Mouse (Mus musculus): ENCODE results near the gene Ddb1. TPM values are rescaled to one million over a fixed set of nuclear protein-coding genes. Genes with fewer than 3 reads are reported as not detected.

Ddb1 gene
- polyA plus RNA-seq, 1 experiment from 2014 or later: 463 TPM

- H3K9me3 ChIP-seq (replicated peaks): no peaks in the 10 kb centered on the region
- H3K27me3 ChIP-seq (ENCODE audit: low read depth, poor library complexity, severe bottlenecking): no peaks in the 10 kb centered on the region
- WGBS: 90% methylated on average over 2 of the region's 2 CpGs
- no peak for DNase-seq (ENCODE audit: low spot score)
- H3K36me3 ChIP-seq: no peaks in the 10 kb centered on the region
- no peak overlapping the region for H3K4me3 ChIP-seq
- no peak overlapping the region for H3K27ac ChIP-seq (replicated peaks)
- H3K4me1 ChIP-seq: no peaks in the 10 kb centered on the region
Measured at GRCm38 (mm10) chr19:10645616-10646015, 40.5 kb downstream of the Ddb1 start.

GRCm38 (mm10) chr19:10648156-10648555 lies 43.0 kb downstream of the Ddb1 start:
- Histone ChIP-seq H3K4me1 (no peaks in the 10 kb centered on the region), H3K27me3 (ENCODE audit: low read depth, poor library complexity, severe bottlenecking) (no peaks in the 10 kb centered on the region), H3K4me3 (no peak overlapping the region), H3K9me3 (replicated peaks) (no peaks in the 10 kb centered on the region), H3K27ac (replicated peaks) (no peak overlapping the region), H3K36me3 (no peaks in the 10 kb centered on the region)
- DNase-seq (ENCODE audit: low spot score): no peak
- WGBS: 78% methylated on average over 8 of the region's 8 CpGs

GRCm38 (mm10) chr19:10656058-10656457 lies 50.9 kb downstream of the Ddb1 start:
- H3K36me3 ChIP-seq: no peaks in the 10 kb centered on the region
- no peak for DNase-seq (ENCODE audit: low spot score)
- 68% methylated on average over 3 of the region's 3 CpGs for WGBS
- no peak overlapping the region for H3K27ac ChIP-seq (replicated peaks)
- H3K9me3 ChIP-seq (replicated peaks): no peaks in the 10 kb centered on the region
- H3K27me3 ChIP-seq (ENCODE audit: low read depth, poor library complexity, severe bottlenecking): no peaks in the 10 kb centered on the region
- peaks cover 3% of the 10 kb centered on the region; the same call in 1 of the 2 replicates for H3K4me1 ChIP-seq
- H3K4me3 ChIP-seq: no peak overlapping the region

GRCm38 (mm10) chr19:10657742-10658141 lies 52.6 kb downstream of the Ddb1 start:
- Histone ChIP-seq H3K9me3 (replicated peaks) (no peaks in the 10 kb centered on the region), H3K4me1 (peaks cover 3% of the 10 kb centered on the region; the same call in 1 of the 2 replicates), H3K4me3 (no peak overlapping the region), H3K27me3 (ENCODE audit: low read depth, poor library complexity, severe bottlenecking) (no peaks in the 10 kb centered on the region), H3K36me3 (no peaks in the 10 kb centered on the region), H3K27ac (replicated peaks) (no peak overlapping the region)
- DNase-seq (ENCODE audit: low spot score): no peak
- 82% methylated on average over 5 of the region's 5 CpGs for WGBS

GRCm38 (mm10) chr19:10658406-10658805 lies 53.3 kb downstream of the Ddb1 start:
- Histone ChIP-seq H3K27ac (replicated peaks) (no peak overlapping the region), H3K4me1 (peaks cover 3% of the 10 kb centered on the region; the same call in 1 of the 2 replicates), H3K4me3 (no peak overlapping the region), H3K9me3 (replicated peaks) (no peaks in the 10 kb centered on the region), H3K27me3 (ENCODE audit: low read depth, poor library complexity, severe bottlenecking) (no peaks in the 10 kb centered on the region), H3K36me3 (no peaks in the 10 kb centered on the region)
- DNase-seq (ENCODE audit: low spot score): no peak
- 83% methylated on average over 2 of the region's 2 CpGs for WGBS

GRCm38 (mm10) chr19:10661373-10661772 lies 56.2 kb downstream of the Ddb1 start:
- Histone ChIP-seq H3K4me1 (peaks cover 3% of the 10 kb centered on the region; the same call in 1 of the 2 replicates), H3K27me3 (ENCODE audit: low read depth, poor library complexity, severe bottlenecking) (no peaks in the 10 kb centered on the region), H3K36me3 (no peaks in the 10 kb centered on the region), H3K4me3 (no peak overlapping the region), H3K27ac (replicated peaks) (no peak overlapping the region), H3K9me3 (replicated peaks) (no peaks in the 10 kb centered on the region)
- DNase-seq (ENCODE audit: low spot score): no peak
- WGBS: 80% methylated on average over 5 of the region's 5 CpGs

GRCm38 (mm10) chr19:10661919-10662318 lies 56.8 kb downstream of the Ddb1 start:
- WGBS: 85% methylated on average over 2 of the region's 2 CpGs
- H3K4me3 ChIP-seq: no peak overlapping the region
- no peak overlapping the region for H3K27ac ChIP-seq (replicated peaks)

GRCm38 (mm10) chr19:10662665-10663064 lies 57.5 kb downstream of the Ddb1 start:
- WGBS: 85% methylated on average over 3 of the region's 3 CpGs
- Histone ChIP-seq H3K4me3 (no peak overlapping the region), H3K27me3 (ENCODE audit: low read depth, poor library complexity, severe bottlenecking) (no peaks in the 10 kb centered on the region), H3K4me1 (peaks cover 2% of the 10 kb centered on the region; the same call in 1 of the 2 replicates), H3K36me3 (no peaks in the 10 kb centered on the region), H3K27ac (replicated peaks) (no peak overlapping the region), H3K9me3 (replicated peaks) (no peaks in the 10 kb centered on the region)
- no peak for DNase-seq (ENCODE audit: low spot score)

More at GRCm38 (mm10) chr19:10661919-10662318, 56.8 kb downstream of the Ddb1 start:
- Histone ChIP-seq H3K36me3 (no peaks in the 10 kb centered on the region), H3K27me3 (ENCODE audit: low read depth, poor library complexity, severe bottlenecking) (no peaks in the 10 kb centered on the region), H3K4me1 (peaks cover 3% of the 10 kb centered on the region; the same call in 1 of the 2 replicates), H3K9me3 (replicated peaks) (no peaks in the 10 kb centered on the region)
- no peak for DNase-seq (ENCODE audit: low spot score)

- no peak for DNase-seq (ENCODE audit: low spot score)
- no peak overlapping the region for H3K27ac ChIP-seq (replicated peaks)
- 63% methylated on average over 3 of the region's 3 CpGs for WGBS
- no peaks in the 10 kb centered on the region for H3K36me3 ChIP-seq
- H3K4me3 ChIP-seq: no peak overlapping the region
- H3K9me3 ChIP-seq (replicated peaks): no peaks in the 10 kb centered on the region
- H3K27me3 ChIP-seq (ENCODE audit: low read depth, poor library complexity, severe bottlenecking): no peaks in the 10 kb centered on the region
- no peaks in the 10 kb centered on the region for H3K4me1 ChIP-seq
Measured at GRCm38 (mm10) chr19:10665093-10665492, 60.0 kb downstream of the Ddb1 start.

- 19% methylated on average over 2 of the region's 2 CpGs for WGBS
- Histone ChIP-seq H3K4me3 (no peak overlapping the region), H3K4me1 (no peaks in the 10 kb centered on the region), H3K36me3 (no peaks in the 10 kb centered on the region), H3K27me3 (ENCODE audit: low read depth, poor library complexity, severe bottlenecking) (no peaks in the 10 kb centered on the region), H3K9me3 (replicated peaks) (no peaks in the 10 kb centered on the region), H3K27ac (replicated peaks) (no peak overlapping the region)
- DNase-seq (ENCODE audit: low spot score): peak; percentile 59
Measured at GRCm38 (mm10) chr19:10665499-10665898, 60.4 kb downstream of the Ddb1 start.

GRCm38 (mm10) chr19:10671319-10671718 lies 66.2 kb downstream of the Ddb1 start:
- Histone ChIP-seq H3K4me3 (no peak overlapping the region), H3K27me3 (ENCODE audit: low read depth, poor library complexity, severe bottlenecking) (no peaks in the 10 kb centered on the region; the same call in 1 of the 2 replicates), H3K27ac (replicated peaks) (no peak overlapping the region), H3K36me3 (no peaks in the 10 kb centered on the region), H3K9me3 (replicated peaks) (no peaks in the 10 kb centered on the region), H3K4me1 (no peaks in the 10 kb centered on the region)
- WGBS: 87% methylated on average over 4 of the region's 4 CpGs
- DNase-seq (ENCODE audit: low spot score): no peak

- Histone ChIP-seq H3K4me3 (no peak overlapping the region), H3K36me3 (no peaks in the 10 kb centered on the region), H3K4me1 (no peaks in the 10 kb centered on the region), H3K9me3 (replicated peaks) (no peaks in the 10 kb centered on the region), H3K27ac (replicated peaks) (no peak overlapping the region), H3K27me3 (ENCODE audit: low read depth, poor library complexity, severe bottlenecking) (no peaks in the 10 kb centered on the region; the same call in 1 of the 2 replicates)
- no peak for DNase-seq (ENCODE audit: low spot score)
- WGBS: 77% methylated on average over 9 of the region's 9 CpGs
Measured at GRCm38 (mm10) chr19:10671854-10672417, 66.8 kb downstream of the Ddb1 start.

GRCm38 (mm10) chr19:10673275-10673674 lies 68.1 kb downstream of the Ddb1 start:
- Histone ChIP-seq H3K9me3 (replicated peaks) (no peaks in the 10 kb centered on the region), H3K36me3 (no peaks in the 10 kb centered on the region), H3K27me3 (ENCODE audit: low read depth, poor library complexity, severe bottlenecking) (no peaks in the 10 kb centered on the region; the same call in 1 of the 2 replicates), H3K27ac (replicated peaks) (no peak overlapping the region), H3K4me1 (no peaks in the 10 kb centered on the region), H3K4me3 (no peak overlapping the region)
- no peak for DNase-seq (ENCODE audit: low spot score)
- 57% methylated on average over 1 of the region's 1 CpGs for WGBS
